Mouse (Mus musculus) kidney, adult 2 months (tissue): ENCODE results near the gene Rnf43.

Experiments used
- CTCF ChIP-seq: fragments of 200-500 bp; conservative IDR thresholded peaks from 2 replicates; pipeline ENCODE4 v1.5.1; 2011; ENCODE audit warnings: low read depth, mild to moderate bottlenecking, control low read depth, low read length, moderate library complexity, mixed read lengths; ENCODE audit not compliant: insufficient read depth, insufficient read length
- POLR2A ChIP-seq: fragments of 200-500 bp; IDR thresholded peaks from one replicate; pipeline ENCODE4 v1.6.1; 2011; ENCODE audit warnings: low read depth, low read length, control low read depth

DNA sequence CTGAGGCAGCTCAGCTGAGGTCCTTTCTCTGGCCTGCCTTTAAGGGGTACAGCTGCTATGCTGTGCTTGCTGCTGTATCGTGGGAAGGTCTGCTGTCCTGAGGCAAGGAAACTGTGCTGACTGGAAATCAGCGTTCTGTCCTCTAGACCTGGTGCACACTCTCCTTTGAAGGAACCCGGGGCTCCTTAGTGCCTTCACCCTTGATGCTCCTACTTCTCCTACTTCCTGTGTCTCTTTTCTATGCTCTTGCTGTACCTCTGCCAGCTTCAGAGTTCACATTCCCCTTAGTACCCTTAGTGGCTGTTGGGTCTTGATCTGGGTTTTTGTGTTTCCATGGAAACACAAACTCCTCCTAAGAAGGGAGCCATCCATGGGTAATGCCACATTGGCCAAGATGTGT lies 81.2 kb downstream of the Rnf43 start:
- TF ChIP-seq POLR2A (no peak), CTCF (no peak)
